Mouse (Mus musculus) forebrain, embryonic 11.5 days (tissue): ENCODE results near the gene Cox14. TPM values are rescaled to one million over a fixed set of nuclear protein-coding genes. Genes with fewer than 3 reads are reported as not detected.
"Not testable (repeated sequence)": the region's sequence is repeated elsewhere in the genome, so short reads cannot be mapped to it uniquely, and the experiment has no call there.

Experiments
- ATAC-seq: fragments of 200-750 bp; cut with Nextera tagmentation; replicated peaks from 2 replicates; pipeline ENCODE4 v1.8.0; 2017; ENCODE audit warnings: moderate TSS enrichment; ENCODE audit not compliant: low FRiP score
- DNase-seq: peaks from one replicate; pipeline ENCODE4 v3.0.0-alpha.2; 2017; ENCODE audit warnings: low spot score
- H3K27ac ChIP-seq: fragments of 300-500 bp; sonication (generic); 2 replicates; pipeline ENCODE4 v1.5.1; 2014; ENCODE audit warnings: low read depth, low read length
- H3K27me3 ChIP-seq: fragments of 300-500 bp; sonication (generic); 2 replicates; pipeline ENCODE4 v1.6.1; 2014; ENCODE audit warnings: mild to moderate bottlenecking, low read length, mixed read lengths; ENCODE audit not compliant: control insufficient read depth, insufficient read depth
- H3K36me3 ChIP-seq: fragments of 300-500 bp; sonication (generic); 2 replicates; pipeline ENCODE4 v1.6.1; 2014; ENCODE audit warnings: mild to moderate bottlenecking, low read length, moderate library complexity, mixed read lengths; ENCODE audit not compliant: control insufficient read depth, insufficient read depth
- H3K4me1 ChIP-seq: fragments of 300-500 bp; sonication (generic); replicated peaks from 2 replicates; pipeline ENCODE4 v1.6.1; 2014; ENCODE audit warnings: low read length, mixed read lengths; ENCODE audit not compliant: control insufficient read depth, insufficient read depth
- H3K4me2 ChIP-seq: fragments of 300-500 bp; sonication (generic); 2 replicates; pipeline ENCODE4 v1.6.1; 2014; ENCODE audit warnings: low read depth, mild to moderate bottlenecking, low read length, moderate library complexity, mixed read lengths; ENCODE audit not compliant: severe bottlenecking
- H3K4me3 ChIP-seq: fragments of 300-500 bp; sonication (generic); 2 replicates; pipeline ENCODE4 v1.5.1; 2014; ENCODE audit warnings: low read depth, low read length
- H3K9ac ChIP-seq: fragments of 300-500 bp; sonication (generic); 2 replicates; pipeline ENCODE4 v1.6.1; 2014; ENCODE audit warnings: low read length
- H3K9me3 ChIP-seq: fragments of 300-500 bp; sonication (generic); 2 replicates; pipeline ENCODE4 v1.6.1; 2016; ENCODE audit warnings: low read length, mixed read lengths; ENCODE audit not compliant: control insufficient read depth
- WGBS: fragments of 180-500 bp; shearing (Covaris S2); extraction: QIAGEN DNeasy Blood & Tissue Kit; methylation state at CpG from one replicate; pipeline ENCODE4 v1.1.7; 2014; 5-methylcytosine and 5-hydroxymethylcytosine counted together
- polyA plus RNA-seq: library from polyadenylated mRNA; unstranded; fragments of >200 nt; fragmentation: Nextera tagmentation; extraction: Ambion mirVana; gene quantifications from 2 replicates; pipeline ENCODE4 v1.2.1, GENCODE M21; 2014

Cox14 gene
- polyA plus RNA-seq, 1 experiment from 2014 or later, result 140 TPM

DNA sequence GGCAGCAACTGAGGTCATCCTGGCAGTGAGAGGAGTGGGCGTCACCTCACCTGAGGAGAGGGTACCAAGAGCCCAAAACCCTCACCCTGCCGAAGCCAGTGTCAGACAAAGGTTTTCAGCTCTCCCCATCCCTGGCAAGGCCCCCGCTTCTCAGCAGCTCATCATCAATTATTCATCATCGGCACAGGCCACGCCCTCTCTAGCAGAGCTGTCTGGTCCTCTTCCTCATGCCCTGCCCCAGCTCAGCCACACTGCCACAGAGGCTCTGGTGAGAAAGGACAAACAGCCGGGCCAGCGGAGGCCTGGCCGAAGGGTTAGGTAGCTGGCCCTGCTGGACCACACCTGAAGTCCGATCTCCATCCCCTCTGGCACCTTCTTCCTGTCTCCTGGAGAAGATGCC lies 33.4 kb upstream of the Cox14 start:
- ATAC-seq (no peak), DNase-seq (no peak)
- Histone ChIP-seq H3K27me3 (no peaks in the 10 kb centered on the region), H3K9me3 (no peaks in the 10 kb centered on the region), H3K9ac (no peak overlapping the region), H3K4me1 (peaks cover 2% of the 10 kb centered on the region; the same call in 1 of the 2 replicates), H3K4me3 (no peak overlapping the region), H3K27ac (no peak overlapping the region), H3K36me3 (no peaks in the 10 kb centered on the region), H3K4me2 (no peak overlapping the region)
- 66% methylated on average over 9 of the region's 9 CpGs for WGBS

- ATAC-seq (no peak), DNase-seq (no peak)
- H3K27me3 ChIP-seq, result no peaks in the 10 kb centered on the region; the same call in 1 of the 2 replicates
- H3K9me3 ChIP-seq, result no peaks in the 10 kb centered on the region
- H3K4me3 ChIP-seq, result no peak overlapping the region
- H3K4me1 ChIP-seq, result no peaks in the 10 kb centered on the region; the same call in 1 of the 2 replicates
- no peaks in the 10 kb centered on the region for H3K36me3 ChIP-seq
- no peak overlapping the region for H3K4me2 ChIP-seq
- no peak overlapping the region for H3K9ac ChIP-seq
- 46% methylated on average over 2 of the region's 2 CpGs for WGBS
- no peak overlapping the region for H3K27ac ChIP-seq
Observed at GRCm38 (mm10) chr15:99697309-99697708, 28.1 kb upstream of the Cox14 start.

- Histone ChIP-seq H3K4me1 (peaks cover 6% of the 10 kb centered on the region), H3K36me3 (no peaks in the 10 kb centered on the region), H3K27ac (no peak overlapping the region), H3K27me3 (no peaks in the 10 kb centered on the region; the same call in 1 of the 2 replicates), H3K4me3 (no peak overlapping the region), H3K9ac (no peak overlapping the region), H3K4me2 (no peak overlapping the region), H3K9me3 (no peaks in the 10 kb centered on the region)
- DNase-seq, result no peak
- ATAC-seq, result no peak
- 38% methylated on average over 20 of the region's 20 CpGs for WGBS
Observed at GRCm38 (mm10) chr15:99698533-99699085, 26.8 kb upstream of the Cox14 start.

GRCm38 (mm10) chr15:99699715-99700114 lies 25.7 kb upstream of the Cox14 start:
- DNase-seq (no peak), ATAC-seq (no peak)
- H3K27ac ChIP-seq, result no peak overlapping the region
- H3K4me2 ChIP-seq, result no peak overlapping the region
- H3K9ac ChIP-seq, result no peak overlapping the region
- H3K36me3 ChIP-seq, result no peaks in the 10 kb centered on the region
- H3K9me3 ChIP-seq, result no peaks in the 10 kb centered on the region
- H3K4me3 ChIP-seq, result no peak overlapping the region
- H3K4me1 ChIP-seq, result peaks cover 17% of the 10 kb centered on the region
- no peaks in the 10 kb centered on the region; the same call in 1 of the 2 replicates for H3K27me3 ChIP-seq
- 88% methylated on average over 10 of the region's 10 CpGs for WGBS

- no peak for DNase-seq
- H3K27ac ChIP-seq, result no peak overlapping the region
Observed at GRCm38 (mm10) chr15:99700219-99701106, 25.0 kb upstream of the Cox14 start.

GRCm38 (mm10) chr15:99701640-99701998 lies 23.8 kb upstream of the Cox14 start:
- Histone ChIP-seq H3K4me3 (peak overlapping the region; percentile 72), H3K9ac (peak overlapping the region; percentile 99), H3K27ac (peak overlapping the region; percentile 88; the same call in 1 of the 2 replicates), H3K4me2 (peak overlapping the region; percentile 37; the same call in 1 of the 2 replicates), H3K4me1 (peaks cover 18% of the 10 kb centered on the region)
- WGBS, result 55% methylated on average over 16 of the region's 16 CpGs
- not testable (repeated sequence) for H3K9me3 ChIP-seq, H3K27me3 ChIP-seq, DNase-seq, ATAC-seq, H3K36me3 ChIP-seq

More at GRCm38 (mm10) chr15:99700219-99701106, 25.0 kb upstream of the Cox14 start:
- no peak overlapping the region for H3K9ac ChIP-seq
- WGBS, result 88% methylated on average over 18 of the region's 18 CpGs
- no peaks in the 10 kb centered on the region for H3K9me3 ChIP-seq
- no peaks in the 10 kb centered on the region for H3K36me3 ChIP-seq
- no peak for ATAC-seq
- no peak overlapping the region for H3K4me3 ChIP-seq
- H3K4me1 ChIP-seq, result peaks cover 18% of the 10 kb centered on the region
- no peak overlapping the region for H3K4me2 ChIP-seq
- H3K27me3 ChIP-seq, result no peaks in the 10 kb centered on the region; the same call in 1 of the 2 replicates

DNA sequence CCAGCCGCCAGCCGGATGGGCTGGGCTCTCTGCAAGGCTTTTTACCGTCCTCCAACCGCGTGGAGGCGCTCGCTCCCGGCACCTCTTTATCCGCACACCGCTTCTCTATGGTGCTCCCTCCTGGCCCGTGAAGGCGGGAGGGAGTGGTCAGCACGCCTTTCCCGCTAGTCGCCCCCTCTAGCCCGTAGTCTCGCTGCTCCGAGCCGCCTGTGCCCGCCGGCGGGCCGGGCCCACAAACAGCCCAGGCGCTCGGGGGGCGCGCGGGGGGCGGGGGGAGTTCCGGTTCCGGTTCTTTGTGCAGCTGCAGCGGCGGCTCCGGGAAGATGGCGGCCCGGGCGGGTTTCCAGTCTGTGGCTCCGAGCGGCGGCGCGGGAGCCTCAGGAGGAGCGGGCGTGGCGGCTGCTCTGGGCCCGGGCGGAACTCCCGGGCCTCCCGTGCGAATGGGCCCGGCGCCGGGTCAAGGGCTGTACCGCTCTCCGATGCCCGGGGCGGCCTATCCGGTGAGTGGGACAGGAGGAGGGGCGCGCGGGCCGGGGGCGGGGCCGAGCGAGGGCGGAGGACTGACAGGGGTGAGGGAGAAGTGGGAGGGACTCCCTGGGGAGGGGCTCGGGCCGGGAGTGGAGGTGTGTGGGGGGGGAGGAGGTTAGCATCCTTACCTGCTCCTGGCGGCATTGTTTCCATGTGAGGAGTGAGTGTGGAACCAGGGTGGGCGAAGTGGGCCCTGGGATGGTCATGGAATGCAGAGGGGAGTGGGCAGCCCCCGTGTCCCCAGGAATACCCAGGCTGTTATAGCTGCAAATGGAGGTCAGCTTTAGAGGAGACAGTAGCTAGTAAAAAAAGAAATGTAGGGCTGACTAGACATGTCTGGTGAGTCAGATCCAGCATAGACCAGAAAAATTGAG lies 23.2 kb upstream of the Cox14 start, which contains the start of gene Smarcd1:
Gene Smarcd1 (plus strand): TSS at position 131 of the 902 bp plus-strand sequence.
- peak within 1 kb of the TSS; percentile 70 for H3K4me2 ChIP-seq
- H3K36me3 ChIP-seq, result peaks cover 3% of the 10 kb centered on the region
- DNase-seq, result peak; percentile 99
- H3K4me3 ChIP-seq, result peak within 1 kb of the TSS; percentile 72
- ATAC-seq, result peak; percentile 97
- peaks cover 18% of the 10 kb centered on the region for H3K4me1 ChIP-seq
- H3K27ac ChIP-seq, result peak within 1 kb of the TSS; percentile 88
- WGBS, result under 1% methylated on average over 57 of the region's 71 CpGs
- H3K9me3 ChIP-seq, result no peaks in the 10 kb centered on the region
- H3K9ac ChIP-seq, result peak within 1 kb of the TSS; percentile 99
- no peaks in the 10 kb centered on the region; the same call in 1 of the 2 replicates for H3K27me3 ChIP-seq

- Histone ChIP-seq H3K27me3 (no peaks in the 10 kb centered on the region; the same call in 1 of the 2 replicates), H3K9ac (peak overlapping the region; percentile 99), H3K4me3 (peak overlapping the region; percentile 72), H3K4me1 (peaks cover 18% of the 10 kb centered on the region), H3K4me2 (peak overlapping the region; percentile 70), H3K36me3 (peaks cover 11% of the 10 kb centered on the region), H3K27ac (no peak overlapping the region), H3K9me3 (no peaks in the 10 kb centered on the region)
- ATAC-seq, result no peak
- DNase-seq, result no peak
- WGBS, result 63% methylated on average over 9 of the region's 9 CpGs
Observed at GRCm38 (mm10) chr15:99703104-99703503, 22.3 kb upstream of the Cox14 start.
